Mouse (Mus musculus): ENCODE results near the gene Rasl10a. TPM values are rescaled to one million over a fixed set of nuclear protein-coding genes. Genes with fewer than 3 reads are reported as not detected.

Rasl10a gene
- polyA plus RNA-seq, 2 experiments: 0.21 to 0.34 TPM

DNA sequence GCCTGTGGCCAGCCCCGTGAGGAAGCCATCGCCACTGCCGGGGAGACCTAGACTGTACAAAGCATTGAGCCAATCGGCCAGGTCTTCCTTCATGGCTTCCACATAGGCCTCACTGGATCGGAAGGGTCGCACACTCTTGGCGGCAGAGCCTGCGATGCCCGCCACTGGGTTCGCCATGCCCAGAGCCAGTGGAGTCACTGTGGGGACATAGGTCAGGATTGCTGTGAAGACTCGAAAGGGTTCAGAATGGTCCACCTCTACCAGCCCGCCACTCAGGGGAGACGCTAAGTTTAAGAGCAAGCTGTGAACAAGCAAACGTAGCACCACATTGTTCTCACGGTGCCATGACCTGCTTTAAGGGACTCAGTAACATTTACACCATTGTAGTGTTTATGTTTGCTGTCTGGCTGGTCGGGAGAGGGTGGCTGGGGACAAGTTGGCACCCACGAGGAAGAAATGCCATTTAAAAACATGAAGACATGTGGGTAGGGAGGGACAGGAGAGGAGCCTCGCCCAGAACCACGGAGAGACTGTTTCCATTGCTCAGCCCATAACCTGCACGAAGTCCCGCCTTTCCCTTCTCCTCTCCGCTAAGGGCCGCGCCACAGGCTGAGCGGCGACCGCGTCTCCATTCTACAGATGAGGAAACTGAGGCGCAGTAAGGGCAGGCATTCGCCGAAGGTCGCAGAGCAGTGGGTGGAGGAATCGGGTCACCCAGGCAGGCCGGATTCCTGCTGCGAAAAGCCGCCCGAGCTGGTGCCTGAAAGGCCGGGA lies 6.5 kb downstream of the Rasl10a start:
- Histone ChIP-seq H3K36me3 (replicated peaks; ENCODE audit: control insufficient read depth, insufficient read depth, low read depth) (peaks cover 13% of the 10 kb centered on the region), H3K9me3 (ENCODE audit: control insufficient read depth, low read length) (no peaks in the 10 kb centered on the region), H3K4me2 (ENCODE audit: low read depth) (peak overlapping the region; percentile 77), H3K27ac (no peak overlapping the region), H3K4me1 (replicated peaks; ENCODE audit: control insufficient read depth in 2 of 2, insufficient read depth in 2 of 2, low read length in 1 of 2) (peaks cover 5 to 10% of the 10 kb centered on the region in 2 experiments; a peak in 2 of 4 replicates), H3K9ac (replicated peaks) (peak overlapping the region; percentile 62), H3K4me3 (ENCODE audit: insufficient read depth in 1 of 2, low read depth in 2 of 2, low read length in 2 of 2) (peak overlapping the region; percentile 63 to 78), H3K27me3 (ENCODE audit: control insufficient read depth, insufficient read depth, low read length) (peaks cover 50% of the 10 kb centered on the region)
- no peak for TF ChIP-seq CTCF (IDR thresholded peaks at IDR 0.05; ENCODE audit: low read depth)
- TF ChIP-seq EP300 (IDR thresholded peaks at IDR 0.05; ENCODE audit: low read depth): no peak
- no peak; the same call in 1 of the 2 replicates for ATAC-seq (ENCODE audit: insufficient read depth)
- no peak for DNase-seq (ENCODE audit: low read depth in 3 of 3, low spot score in 3 of 3)
- whole genome bisulfite sequencing (ENCODE audit: insufficient replicate concordance): 24% methylated on average over 38 of the region's 38 CpGs

DNA sequence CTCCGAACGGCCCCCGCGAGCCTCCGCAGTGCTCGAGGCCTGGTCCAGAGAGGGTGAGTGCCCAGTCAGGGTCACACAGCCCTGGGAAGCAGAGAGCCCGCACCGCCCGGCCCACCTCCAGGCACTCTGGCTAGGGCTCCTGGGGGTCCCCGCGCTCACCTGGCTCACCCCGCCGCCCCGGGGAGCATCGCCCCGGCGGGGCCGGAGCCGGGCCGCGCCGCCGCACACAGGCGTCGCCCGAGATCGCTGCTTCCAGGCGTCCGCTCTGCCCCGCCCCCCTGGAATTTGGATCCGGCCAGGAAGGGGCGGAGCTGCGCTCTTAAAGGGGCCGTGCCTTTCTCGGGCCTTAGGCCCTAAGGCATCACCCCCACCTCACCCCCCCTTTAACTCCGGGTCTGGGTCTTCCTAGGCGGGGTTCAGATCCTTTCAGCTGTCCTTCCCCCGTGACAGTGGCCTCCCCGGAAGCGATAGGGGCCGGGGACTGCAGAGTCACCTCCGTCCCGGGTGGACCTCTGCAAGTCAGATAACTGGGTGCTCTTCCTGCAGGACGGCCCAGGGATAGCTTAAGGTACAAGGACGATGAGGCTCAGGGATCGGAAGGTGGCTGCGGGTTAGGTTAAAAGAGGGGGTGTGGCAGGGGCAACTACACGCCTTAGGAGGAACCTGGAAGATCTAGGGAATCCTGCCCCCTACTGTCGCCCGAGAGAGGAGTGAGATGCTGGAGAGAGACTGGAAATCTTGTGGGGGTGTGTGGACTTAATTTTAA lies 7.3 kb downstream of the Rasl10a start, which contains the start of gene Gas2l1:
TSS of gene Gas2l1 (minus strand) at position 272 of the 766 bp plus-strand sequence.
- peak; percentile 67 to 74 (median 71) for DNase-seq (ENCODE audit: low read depth in 3 of 3, low spot score in 3 of 3)
- Histone ChIP-seq H3K4me2 (ENCODE audit: low read depth) (peak within 1 kb of the TSS; percentile 77), H3K36me3 (replicated peaks; ENCODE audit: control insufficient read depth, insufficient read depth, low read depth) (peaks cover 19% of the 10 kb centered on the region), H3K4me1 (replicated peaks; ENCODE audit: control insufficient read depth in 2 of 2, insufficient read depth in 2 of 2, low read length in 1 of 2) (peaks cover 5 to 10% of the 10 kb centered on the region in 2 experiments; a peak in 2 of 4 replicates), H3K9me3 (ENCODE audit: control insufficient read depth, low read length) (no peaks in the 10 kb centered on the region), H3K4me3 (ENCODE audit: insufficient read depth in 1 of 2, low read depth in 2 of 2, low read length in 2 of 2) (peak within 1 kb of the TSS; percentile 63 to 78), H3K9ac (replicated peaks) (peak within 1 kb of the TSS; percentile 62), H3K27ac (no peak within 1 kb of the TSS), H3K27me3 (ENCODE audit: control insufficient read depth, insufficient read depth, low read length) (peaks cover 43% of the 10 kb centered on the region)
- ATAC-seq (ENCODE audit: insufficient read depth): peak; percentile 83
- 0% methylated on average over 44 of the region's 50 CpGs for WGBS (ENCODE audit: insufficient replicate concordance)
- TF ChIP-seq EP300 (IDR thresholded peaks at IDR 0.05; ENCODE audit: low read depth): no peak
- TF ChIP-seq CTCF (IDR thresholded peaks at IDR 0.05; ENCODE audit: low read depth): peak; percentile 74

DNA sequence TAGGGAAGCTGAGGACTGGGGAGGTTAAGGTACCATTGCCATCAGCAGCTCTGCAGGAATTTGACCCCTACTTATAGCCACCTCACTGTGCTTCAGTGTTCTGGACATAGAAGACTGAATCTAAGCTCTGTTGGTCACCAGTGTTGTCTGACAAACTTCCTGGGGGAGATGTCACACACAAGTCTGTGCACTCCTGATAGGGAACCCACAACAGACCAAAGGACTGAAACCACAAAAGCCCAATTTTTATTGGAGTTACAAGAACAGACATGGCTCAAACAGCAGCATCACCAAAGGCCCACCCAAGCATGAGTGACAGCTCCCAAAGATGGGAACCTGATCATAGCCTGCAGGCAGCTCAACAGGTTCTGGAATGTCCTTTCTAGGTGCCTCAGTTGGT lies 9.1 kb downstream of the Rasl10a start:
- no peak overlapping the region for H3K4me2 ChIP-seq (ENCODE audit: low read depth)
- DNase-seq (ENCODE audit: low read depth in 3 of 3, low spot score in 3 of 3): no peak
- H3K27ac ChIP-seq: no peak overlapping the region
- H3K4me3 ChIP-seq (ENCODE audit: insufficient read depth in 1 of 2, low read depth in 2 of 2, low read length in 2 of 2): no peak overlapping the region
- no peaks in the 10 kb centered on the region for H3K9me3 ChIP-seq (ENCODE audit: control insufficient read depth, low read length)
- ATAC-seq (ENCODE audit: insufficient read depth): no peak
- peaks cover 24% of the 10 kb centered on the region for H3K27me3 ChIP-seq (ENCODE audit: control insufficient read depth, insufficient read depth, low read length)
- peaks cover 37% of the 10 kb centered on the region for H3K36me3 ChIP-seq (replicated peaks; ENCODE audit: control insufficient read depth, insufficient read depth, low read depth)
- peaks cover 5 to 10% of the 10 kb centered on the region in 2 experiments; a peak in 2 of 4 replicates for H3K4me1 ChIP-seq (replicated peaks; ENCODE audit: control insufficient read depth in 2 of 2, insufficient read depth in 2 of 2, low read length in 1 of 2)
- H3K9ac ChIP-seq (replicated peaks): no peak overlapping the region
- TF ChIP-seq CTCF (IDR thresholded peaks at IDR 0.05; ENCODE audit: low read depth) (no peak), EP300 (IDR thresholded peaks at IDR 0.05; ENCODE audit: low read depth) (no peak)

DNA sequence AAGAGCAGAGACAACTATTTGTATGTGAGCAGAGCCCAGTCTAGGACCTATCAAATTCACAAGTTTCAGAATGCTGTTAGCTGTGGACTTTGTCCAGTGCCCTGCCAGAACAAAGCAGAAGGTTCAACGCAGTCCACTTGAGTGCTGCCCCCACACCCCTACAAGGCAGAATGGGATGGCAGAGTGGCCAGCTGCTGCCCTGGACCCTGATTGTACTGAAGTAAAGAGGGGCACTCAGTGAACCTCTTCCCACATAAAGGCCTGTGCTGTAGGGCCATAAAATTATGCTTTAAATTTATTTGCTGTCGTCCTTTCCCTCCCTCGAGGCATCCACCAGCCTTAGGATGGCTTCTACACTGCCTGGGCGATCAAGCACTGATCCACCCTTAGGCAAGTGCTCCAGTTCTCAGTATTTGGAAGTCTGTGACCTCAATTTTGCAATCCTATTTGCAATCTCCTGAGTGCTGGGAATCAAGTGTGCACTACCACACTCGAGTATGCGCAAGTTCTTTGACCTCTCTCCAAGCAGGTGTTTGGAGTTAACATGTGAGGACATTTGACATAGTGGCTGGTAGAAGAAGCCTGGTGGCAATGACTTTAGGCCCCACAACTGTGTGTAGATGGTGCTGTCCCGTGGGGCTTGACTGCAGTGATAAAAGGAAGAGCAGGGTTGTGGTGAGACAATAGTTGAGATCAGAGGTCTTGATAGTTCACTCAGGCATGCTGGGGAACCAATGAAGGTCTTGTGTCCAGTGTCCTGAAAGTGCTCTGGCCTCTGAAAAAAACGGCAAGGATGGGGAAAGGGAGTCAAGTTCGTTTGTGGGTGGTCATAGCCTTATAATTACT lies 10.4 kb downstream of the Rasl10a start:
- ATAC-seq (ENCODE audit: insufficient read depth): no peak
- peaks cover 50% of the 10 kb centered on the region for H3K36me3 ChIP-seq (replicated peaks; ENCODE audit: control insufficient read depth, insufficient read depth, low read depth)
- peaks cover 5 to 10% of the 10 kb centered on the region in 2 experiments; a peak in 2 of 4 replicates for H3K4me1 ChIP-seq (replicated peaks; ENCODE audit: control insufficient read depth in 2 of 2, insufficient read depth in 2 of 2, low read length in 1 of 2)

More for the DNA sequence above, 10.4 kb downstream of the Rasl10a start:
- Histone ChIP-seq H3K9ac (replicated peaks) (no peak overlapping the region), H3K4me3 (ENCODE audit: insufficient read depth in 1 of 2, low read depth in 2 of 2, low read length in 2 of 2) (no peak overlapping the region), H3K9me3 (ENCODE audit: control insufficient read depth, low read length) (no peaks in the 10 kb centered on the region), H3K27me3 (ENCODE audit: control insufficient read depth, insufficient read depth, low read length) (peaks cover 11% of the 10 kb centered on the region), H3K4me2 (ENCODE audit: low read depth) (no peak overlapping the region), H3K27ac (no peak overlapping the region)
- 56% methylated on average over 9 of the region's 9 CpGs for WGBS (ENCODE audit: insufficient replicate concordance)
- TF ChIP-seq CTCF (IDR thresholded peaks at IDR 0.05; ENCODE audit: low read depth) (no peak), EP300 (IDR thresholded peaks at IDR 0.05; ENCODE audit: low read depth) (no peak)
- DNase-seq (ENCODE audit: low read depth in 3 of 3, low spot score in 3 of 3): no peak
